Mouse (Mus musculus): ENCODE measurements around the gene Hist1h4d. TPM values are rescaled to one million over a fixed set of nuclear protein-coding genes. Genes with fewer than 3 reads are reported as not detected.
A peak's percentile ranks its signal among the peaks of the same experiment; 100 is the strongest.
"Not testable (repeated sequence)": the region's sequence is repeated elsewhere in the genome, so short reads cannot be mapped to it uniquely, and the experiment has no call there.

Hist1h4d gene
- polyA plus RNA-seq, 1 experiment from 2014 or later, result 102 TPM

- Histone ChIP-seq H3K27ac (ENCODE audit: low read length) (peak within 1 kb of the TSS; percentile 96), H3K4me2 (replicated peaks; ENCODE audit: low read depth, low read length) (peak within 1 kb of the TSS; percentile 68), H3K4me3 (ENCODE audit: low read length) (peak within 1 kb of the TSS; percentile 52), H3K9ac (replicated peaks; ENCODE audit: low read length) (peak within 1 kb of the TSS; percentile 69), H3K4me1 (ENCODE audit: insufficient read depth, low read length) (peaks cover 14% of the 10 kb centered on the region)
- ATAC-seq (ENCODE audit: low FRiP score, low TSS enrichment), result peak; percentile 88
- WGBS, result under 1% methylated on average over 44 of the region's 47 CpGs
- not testable (repeated sequence) for H3K36me3 ChIP-seq (ENCODE audit: insufficient read depth, low read length); H3K9me3 ChIP-seq (ENCODE audit: low read length); H3K27me3 ChIP-seq (ENCODE audit: insufficient read depth, low read length)
Measured at GRCm38 (mm10) chr13:23551146-23551834, 30.1 kb upstream of the Hist1h4d start, which contains the start of gene Hist1h4f. TSS of gene Hist1h4f (minus strand) at chr13:23551648.

- no peak for ATAC-seq (ENCODE audit: low FRiP score, low TSS enrichment)
- H3K9me3 ChIP-seq (ENCODE audit: low read length), result no peaks in the 10 kb centered on the region
- peak overlapping the region; percentile 68 for H3K4me2 ChIP-seq (replicated peaks; ENCODE audit: low read depth, low read length)
- WGBS, result 49% methylated on average over 8 of the region's 8 CpGs
- H3K4me3 ChIP-seq (ENCODE audit: low read length), result peak overlapping the region; percentile 52
- H3K27ac ChIP-seq (ENCODE audit: low read length), result peak overlapping the region; percentile 96
- H3K9ac ChIP-seq (replicated peaks; ENCODE audit: low read length), result peak overlapping the region; percentile 69; the same call in 1 of the 2 replicates
- no peaks in the 10 kb centered on the region for H3K36me3 ChIP-seq (ENCODE audit: insufficient read depth, low read length)
- no peaks in the 10 kb centered on the region for H3K27me3 ChIP-seq (ENCODE audit: insufficient read depth, low read length)
- H3K4me1 ChIP-seq (ENCODE audit: insufficient read depth, low read length), result peaks cover 18% of the 10 kb centered on the region
Measured at GRCm38 (mm10) chr13:23551931-23552914, 29.2 kb upstream of the Hist1h4d start.

GRCm38 (mm10) chr13:23552962-23553361 lies 28.4 kb upstream of the Hist1h4d start, which contains the start of gene Hist1h1d:
TSS of gene Hist1h1d (plus strand) at chr13:23553262.
- no peaks in the 10 kb centered on the region for H3K27me3 ChIP-seq (ENCODE audit: insufficient read depth, low read length)
- H3K4me3 ChIP-seq (ENCODE audit: low read length), result no peak within 1 kb of the TSS
- H3K9ac ChIP-seq (replicated peaks; ENCODE audit: low read length), result no peak within 1 kb of the TSS; the same call in 1 of the 2 replicates
- H3K27ac ChIP-seq (ENCODE audit: low read length), result peak within 1 kb of the TSS; percentile 99
- peaks cover 18% of the 10 kb centered on the region for H3K4me1 ChIP-seq (ENCODE audit: insufficient read depth, low read length)
- no peaks in the 10 kb centered on the region for H3K9me3 ChIP-seq (ENCODE audit: low read length)
- H3K36me3 ChIP-seq (ENCODE audit: insufficient read depth, low read length), result no peaks in the 10 kb centered on the region
- H3K4me2 ChIP-seq (replicated peaks; ENCODE audit: low read depth, low read length), result peak within 1 kb of the TSS; percentile 68
- ATAC-seq (ENCODE audit: low FRiP score, low TSS enrichment), result no peak

GRCm38 (mm10) chr13:23554393-23554792 lies 27.0 kb upstream of the Hist1h4d start:
- no peaks in the 10 kb centered on the region for H3K36me3 ChIP-seq (ENCODE audit: insufficient read depth, low read length)
- peak overlapping the region; percentile 74 for H3K9ac ChIP-seq (replicated peaks; ENCODE audit: low read length)
- 19% methylated on average over 9 of the region's 9 CpGs for WGBS
- peak overlapping the region; percentile 52 for H3K4me3 ChIP-seq (ENCODE audit: low read length)
- peak overlapping the region; percentile 60 for H3K4me2 ChIP-seq (replicated peaks; ENCODE audit: low read depth, low read length)
- no peaks in the 10 kb centered on the region for H3K27me3 ChIP-seq (ENCODE audit: insufficient read depth, low read length)
- peaks cover 18% of the 10 kb centered on the region for H3K4me1 ChIP-seq (ENCODE audit: insufficient read depth, low read length)
- H3K27ac ChIP-seq (ENCODE audit: low read length), result peak overlapping the region; percentile 99
- ATAC-seq (ENCODE audit: low FRiP score, low TSS enrichment), result no peak
- no peaks in the 10 kb centered on the region for H3K9me3 ChIP-seq (ENCODE audit: low read length)

- Histone ChIP-seq H3K27ac (ENCODE audit: low read length) (peak overlapping the region; percentile 99), H3K36me3 (ENCODE audit: insufficient read depth, low read length) (no peaks in the 10 kb centered on the region), H3K27me3 (ENCODE audit: insufficient read depth, low read length) (no peaks in the 10 kb centered on the region), H3K4me2 (replicated peaks; ENCODE audit: low read depth, low read length) (peak overlapping the region; percentile 60), H3K4me3 (ENCODE audit: low read length) (peak overlapping the region; percentile 52), H3K9ac (replicated peaks; ENCODE audit: low read length) (peak overlapping the region; percentile 74), H3K4me1 (ENCODE audit: insufficient read depth, low read length) (peaks cover 18% of the 10 kb centered on the region), H3K9me3 (ENCODE audit: low read length) (no peaks in the 10 kb centered on the region)
- WGBS, result under 1% methylated on average over 45 of the region's 54 CpGs
- peak; percentile 91 for ATAC-seq (ENCODE audit: low FRiP score, low TSS enrichment)
Measured at GRCm38 (mm10) chr13:23554925-23555838, 26.2 kb upstream of the Hist1h4d start.

- Histone ChIP-seq H3K27ac (ENCODE audit: low read length) (peak overlapping the region; percentile 99), H3K9me3 (ENCODE audit: low read length) (no peaks in the 10 kb centered on the region), H3K4me1 (ENCODE audit: insufficient read depth, low read length) (peaks cover 13% of the 10 kb centered on the region), H3K9ac (replicated peaks; ENCODE audit: low read length) (peak overlapping the region; percentile 74), H3K27me3 (ENCODE audit: insufficient read depth, low read length) (no peaks in the 10 kb centered on the region), H3K4me3 (ENCODE audit: low read length) (peak overlapping the region; percentile 52), H3K4me2 (replicated peaks; ENCODE audit: low read depth, low read length) (peak overlapping the region; percentile 60), H3K36me3 (ENCODE audit: insufficient read depth, low read length) (no peaks in the 10 kb centered on the region)
- under 1% methylated on average over 18 of the region's 18 CpGs for whole genome bisulfite sequencing
- peak; percentile 89 for ATAC-seq (ENCODE audit: low FRiP score, low TSS enrichment)
Measured at GRCm38 (mm10) chr13:23555839-23556416, 25.5 kb upstream of the Hist1h4d start.

GRCm38 (mm10) chr13:23556906-23557305 lies 24.5 kb upstream of the Hist1h4d start:
- WGBS, result 72% methylated on average over 3 of the region's 3 CpGs
- Histone ChIP-seq H3K27ac (ENCODE audit: low read length) (peak overlapping the region; percentile 76), H3K36me3 (ENCODE audit: insufficient read depth, low read length) (no peaks in the 10 kb centered on the region), H3K9me3 (ENCODE audit: low read length) (no peaks in the 10 kb centered on the region), H3K27me3 (ENCODE audit: insufficient read depth, low read length) (no peaks in the 10 kb centered on the region), H3K9ac (replicated peaks; ENCODE audit: low read length) (peak overlapping the region; percentile 46; the same call in 1 of the 2 replicates), H3K4me1 (ENCODE audit: insufficient read depth, low read length) (peaks cover 12% of the 10 kb centered on the region), H3K4me2 (replicated peaks; ENCODE audit: low read depth, low read length) (peak overlapping the region; percentile 60), H3K4me3 (ENCODE audit: low read length) (peak overlapping the region; percentile 5; the same call in 1 of the 2 replicates)
- ATAC-seq (ENCODE audit: low FRiP score, low TSS enrichment), result no peak

- not testable (repeated sequence) for H3K9me3 ChIP-seq (ENCODE audit: low read length); H3K9ac ChIP-seq (replicated peaks; ENCODE audit: low read length); H3K36me3 ChIP-seq (ENCODE audit: insufficient read depth, low read length); H3K4me3 ChIP-seq (ENCODE audit: low read length); ATAC-seq (ENCODE audit: low FRiP score, low TSS enrichment); H3K27me3 ChIP-seq (ENCODE audit: insufficient read depth, low read length); H3K4me1 ChIP-seq (ENCODE audit: insufficient read depth, low read length)
- WGBS, result 4% methylated on average over 2 of the region's 2 CpGs
- H3K27ac ChIP-seq (ENCODE audit: low read length), result peak overlapping the region; percentile 43; the same call in 1 of the 2 replicates
- 0 out of 2 replicates have a peak overlapping the region, but pooled peaks have one; percentile 23 for H3K4me2 ChIP-seq (replicated peaks; ENCODE audit: low read depth, low read length)
Measured at GRCm38 (mm10) chr13:23560699-23561098, 20.7 kb upstream of the Hist1h4d start.

GRCm38 (mm10) chr13:23561531-23561882 lies 19.9 kb upstream of the Hist1h4d start:
- not testable (repeated sequence) for ATAC-seq (ENCODE audit: low FRiP score, low TSS enrichment); H3K9me3 ChIP-seq (ENCODE audit: low read length); H3K36me3 ChIP-seq (ENCODE audit: insufficient read depth, low read length); H3K27me3 ChIP-seq (ENCODE audit: insufficient read depth, low read length); H3K9ac ChIP-seq (replicated peaks; ENCODE audit: low read length); H3K4me1 ChIP-seq (ENCODE audit: insufficient read depth, low read length)
- Histone ChIP-seq H3K27ac (ENCODE audit: low read length) (peak overlapping the region; percentile 100), H3K4me3 (ENCODE audit: low read length) (peak overlapping the region; percentile 47), H3K4me2 (replicated peaks; ENCODE audit: low read depth, low read length) (peak overlapping the region; percentile 77)
- WGBS, result 0% methylated on average over 2 of the region's 5 CpGs

Data from kidney, embryonic 16.5 days (tissue).